Mouse (Mus musculus) ES-E14 (cell line): ENCODE measurements around the gene Sec14l4. TPM values are rescaled to one million over a fixed set of nuclear protein-coding genes. Genes with fewer than 3 reads are reported as not detected.

Source experiments
- DNase-seq: peaks from one replicate; pipeline ENCODE4 v3.0.0-alpha.2; 2013; ENCODE audit warnings: low read depth, low spot score
- H3K27ac ChIP-seq: 2 replicates; pipeline ENCODE4 v1.5.1; 2012; ENCODE audit warnings: low read depth, mild to moderate bottlenecking, low read length, moderate library complexity, mixed read lengths; ENCODE audit not compliant: poor library complexity, insufficient read depth, severe bottlenecking
- H3K36me3 ChIP-seq: 2 replicates; pipeline ENCODE4 v1.6.1; 2012; ENCODE audit warnings: mild to moderate bottlenecking, low read length, moderate library complexity, mixed read lengths; ENCODE audit not compliant: control insufficient read depth, poor library complexity, insufficient read depth, severe bottlenecking
- H3K4me1 ChIP-seq, 2 experiments: fragments of 150-350 bp in 1 of 2; sonication (generic) in 1 of 2; 2 replicates each; pipeline ENCODE4 v1.6.1; 2012; ENCODE audit warnings: low read length in 2 of 2, mild to moderate bottlenecking in 1 of 2, mixed read lengths in 1 of 2; ENCODE audit not compliant: control insufficient read depth in 2 of 2, insufficient read depth in 2 of 2, poor library complexity in 1 of 2
- H3K4me3 ChIP-seq, 2 experiments: fragments of 150-350 bp in 1 of 2; sonication (generic) in 1 of 2; 2 replicates each; pipeline ENCODE4 v1.5.1; 2012; ENCODE audit warnings: low read length in 2 of 2, low read depth in 1 of 2, mild to moderate bottlenecking in 1 of 2, mixed read lengths in 1 of 2; ENCODE audit not compliant: insufficient read depth in 1 of 2, poor library complexity in 1 of 2, severe bottlenecking in 1 of 2
- H3K9ac ChIP-seq: 2 replicates; pipeline ENCODE4 v1.6.1; 2012; ENCODE audit warnings: low read depth, mild to moderate bottlenecking, low read length, mixed read lengths; ENCODE audit not compliant: poor library complexity, insufficient read depth, severe bottlenecking
- H3K9me3 ChIP-seq: fragments of 150-350 bp; sonication (generic); 2 replicates; pipeline ENCODE4 v1.6.1; 2012; ENCODE audit warnings: low read depth, mild to moderate bottlenecking, low read length; ENCODE audit not compliant: control insufficient read depth, insufficient read depth
- CHD2 ChIP-seq: IDR thresholded peaks from 2 replicates; pipeline ENCODE4 v1.6.1; 2014; ENCODE audit warnings: mild to moderate bottlenecking, low read depth, low read length, inconsistent platforms
- HCFC1 ChIP-seq: IDR thresholded peaks from 2 replicates; pipeline ENCODE4 v1.6.1; 2012; ENCODE audit warnings: low read length, inconsistent platforms, borderline replicate concordance; ENCODE audit not compliant: insufficient read depth
- MAFK ChIP-seq: IDR thresholded peaks from 2 replicates; pipeline ENCODE4 v1.6.1; 2014; ENCODE audit warnings: mild to moderate bottlenecking, low read depth, low read length, inconsistent platforms; ENCODE audit not compliant: insufficient read depth
- ZC3H11A ChIP-seq: IDR thresholded peaks from 2 replicates; pipeline ENCODE4 v1.6.1; 2012; ENCODE audit warnings: low read depth, mild to moderate bottlenecking, inconsistent platforms, low read length, borderline replicate concordance
- ZNF384 ChIP-seq: IDR thresholded peaks from 2 replicates; pipeline ENCODE4 v1.6.1; 2012; ENCODE audit warnings: low read depth, low read length, inconsistent platforms
- in situ Hi-C, 2 experiments: fragments of 600-800 bp; cut with MboI; formaldehyde crosslinking; loops; one replicate each; pipeline ENCODE4 v1.15.1; 2025; ENCODE audit warnings: low sequenced_read_pairs in 2 of 2, inconsistent platforms in 1 of 2; ENCODE audit not compliant: unreplicated experiment in 2 of 2
- total RNA-seq: library from RNA; depleted of rRNA; stranded (reverse); fragments of 300-350 nt; gene quantifications from 2 replicates; pipeline ENCODE4 v1.2.3, GENCODE M21; 2012

Gene Sec14l4
- total RNA-seq, 1 experiment = 0.94 TPM

DNA sequence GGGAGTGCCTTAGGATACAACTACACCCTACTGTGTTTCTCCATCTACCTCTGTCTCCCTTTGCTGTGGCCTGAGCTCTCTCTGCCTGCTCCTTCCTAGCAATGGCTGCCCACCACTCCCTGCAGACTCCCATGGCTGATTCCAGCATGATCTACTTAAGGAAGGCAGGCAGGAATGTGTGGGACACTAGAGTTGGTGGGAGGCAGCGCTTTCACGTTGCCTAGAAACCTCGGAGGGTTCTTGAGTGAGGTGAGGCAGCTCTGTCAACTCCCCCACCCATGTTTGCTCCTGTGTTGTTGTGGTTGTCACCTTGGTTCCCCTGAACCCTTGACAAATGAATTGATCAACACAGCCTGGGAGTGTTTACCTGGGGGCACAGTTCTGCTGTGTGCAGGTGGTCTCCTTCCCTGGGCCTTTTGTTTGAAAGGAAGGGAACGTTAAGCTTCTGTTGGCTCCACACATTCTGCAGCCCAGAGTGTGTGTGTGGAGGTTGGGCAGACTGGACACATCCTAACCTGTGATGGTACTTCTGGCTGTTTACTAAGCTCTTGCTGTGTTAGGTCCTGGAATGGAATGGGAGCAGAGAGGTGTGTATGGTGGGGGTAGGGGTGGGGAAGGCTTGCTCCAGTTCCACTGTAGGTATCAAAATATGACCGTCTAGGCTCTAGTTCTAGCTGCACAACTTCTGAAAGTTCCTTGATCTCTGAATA, 29.8 kb downstream of the Sec14l4 start:
- Histone ChIP-seq H3K27ac (no peak overlapping the region), H3K36me3 (no peaks in the 10 kb centered on the region), H3K4me3 (no peak overlapping the region), H3K9ac (no peak overlapping the region), H3K4me1 (no peaks in the 10 kb centered on the region), H3K9me3 (no peaks in the 10 kb centered on the region)
- in situ Hi-C loops = no loop called here
- no peak for TF ChIP-seq ZNF384
- TF ChIP-seq CHD2 = no peak
- no peak for TF ChIP-seq ZC3H11A
- no peak for TF ChIP-seq HCFC1
- no peak for TF ChIP-seq MAFK
- no peak for DNase-seq

DNA sequence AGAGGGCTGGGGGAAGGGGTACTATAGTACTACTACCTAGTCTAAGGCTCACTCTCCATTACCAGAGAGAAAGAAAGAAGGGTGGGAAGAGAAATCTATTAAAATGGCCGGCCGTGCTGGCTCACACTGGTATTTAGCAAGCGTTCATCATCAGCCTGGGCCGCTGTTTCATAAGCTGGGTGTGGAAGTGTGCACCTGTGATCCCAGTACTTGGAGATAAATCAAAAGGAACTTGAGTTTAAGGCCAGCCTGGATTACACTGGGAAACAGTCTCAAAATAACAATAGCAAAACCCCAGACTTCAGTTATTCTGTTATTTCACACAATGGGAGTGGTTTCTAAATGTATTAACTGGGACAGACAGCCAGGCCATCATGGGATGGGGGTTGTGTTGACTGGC, 31.3 kb downstream of the Sec14l4 start:
- Histone ChIP-seq H3K9ac (no peak overlapping the region), H3K4me1 (no peaks in the 10 kb centered on the region), H3K27ac (no peak overlapping the region), H3K4me3 (no peak overlapping the region), H3K36me3 (no peaks in the 10 kb centered on the region), H3K9me3 (no peaks in the 10 kb centered on the region)
- in situ Hi-C loops = no loop called here
- no peak for DNase-seq
- TF ChIP-seq MAFK (no peak), CHD2 (no peak), ZNF384 (no peak), HCFC1 (no peak), ZC3H11A (no peak)

DNA sequence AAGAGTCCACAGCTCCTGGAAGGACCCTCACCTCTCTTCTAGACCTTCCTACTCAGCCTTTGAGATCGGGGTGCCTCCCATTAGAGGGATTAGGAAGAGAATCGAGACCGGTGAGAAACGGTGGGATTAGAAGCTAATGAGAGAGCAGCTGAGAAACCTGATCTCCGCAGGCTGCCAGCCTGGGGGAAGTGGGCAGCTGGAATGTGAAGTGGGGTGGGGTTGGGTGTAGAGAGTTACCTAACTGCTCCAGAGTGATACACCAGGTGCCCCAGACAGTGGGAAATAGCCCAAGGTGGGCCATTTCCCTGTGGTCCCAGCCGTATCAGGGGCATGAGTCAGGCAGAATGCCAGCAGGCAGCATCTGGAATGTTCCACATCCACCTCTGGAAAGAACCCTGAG, 31.7 kb downstream of the Sec14l4 start:
- Histone ChIP-seq H3K4me1 (no peaks in the 10 kb centered on the region), H3K9me3 (no peaks in the 10 kb centered on the region), H3K36me3 (no peaks in the 10 kb centered on the region), H3K27ac (no peak overlapping the region), H3K4me3 (no peak overlapping the region), H3K9ac (no peak overlapping the region)
- in situ Hi-C loops = no loop called here
- TF ChIP-seq ZC3H11A (no peak), MAFK (no peak), ZNF384 (no peak), CHD2 (no peak), HCFC1 (no peak)
- DNase-seq = no peak

DNA sequence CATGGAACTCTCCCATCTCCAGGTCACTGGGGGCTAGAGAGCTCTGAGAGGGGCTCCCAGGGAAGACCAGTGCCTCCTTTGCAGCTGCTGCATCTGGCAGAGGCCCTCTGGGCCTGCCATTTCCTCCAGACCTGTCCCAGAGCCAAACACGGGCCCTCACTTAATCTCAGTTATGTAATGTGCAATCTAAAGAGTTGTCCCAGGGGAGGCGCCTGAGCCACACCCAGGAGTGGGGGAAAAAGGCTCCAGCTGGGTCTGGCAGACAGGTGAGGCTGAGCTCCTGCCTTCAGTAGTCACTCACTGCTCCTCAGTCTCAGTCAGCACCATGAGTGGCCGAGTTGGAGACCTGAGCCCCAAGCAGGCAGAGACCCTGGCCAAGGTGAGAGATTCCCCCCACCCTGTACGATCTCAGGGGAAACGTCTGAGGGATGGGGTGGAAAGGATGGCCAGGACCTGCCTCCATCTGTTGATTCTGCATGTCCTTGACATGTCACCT, 33.4 kb downstream of the Sec14l4 start, which contains the start of gene Sec14l3:
Sec14l3 (plus strand) TSS at position 215 of the 496 bp plus-strand sequence.
- no peak for DNase-seq
- no peak within 1 kb of the TSS for H3K27ac ChIP-seq
- in situ Hi-C loops = no loop called here

More for the DNA sequence above, 33.4 kb downstream of the Sec14l4 start, which contains the start of gene Sec14l3:
- H3K4me3 ChIP-seq = no peak within 1 kb of the TSS
- H3K9ac ChIP-seq = no peak within 1 kb of the TSS
- H3K9me3 ChIP-seq = no peaks in the 10 kb centered on the region
- no peak for TF ChIP-seq HCFC1
- no peak for TF ChIP-seq ZC3H11A
- TF ChIP-seq ZNF384 = no peak
- no peaks in the 10 kb centered on the region for H3K4me1 ChIP-seq
- no peaks in the 10 kb centered on the region for H3K36me3 ChIP-seq
